Mouse (Mus musculus) kidney, embryonic 16.5 days (tissue): Measurements from ENCODE around the gene Ctdspl. TPM values are rescaled to one million over a fixed set of nuclear protein-coding genes. Genes with fewer than 3 reads are reported as not detected.

Experiments
- ATAC-seq: fragments of 200-750 bp; cut with Nextera tagmentation; 2 replicates; pipeline ENCODE4 v1.8.0; 2017; ENCODE audit warnings: moderate TSS enrichment; ENCODE audit not compliant: low FRiP score, low TSS enrichment
- H3K27ac ChIP-seq: fragments of 300-500 bp; sonication (generic); 2 replicates; pipeline ENCODE4 v1.5.1; 2014; ENCODE audit warnings: low read length
- H3K27me3 ChIP-seq: fragments of 300-500 bp; sonication (generic); 2 replicates; pipeline ENCODE4 v1.6.1; 2014; ENCODE audit warnings: low read length, control low read depth, mixed read lengths; ENCODE audit not compliant: insufficient read depth
- H3K36me3 ChIP-seq: fragments of 300-500 bp; sonication (generic); 2 replicates; pipeline ENCODE4 v1.6.1; 2014; ENCODE audit warnings: low read length, control low read depth, mixed read lengths; ENCODE audit not compliant: insufficient read depth
- H3K4me1 ChIP-seq: fragments of 300-500 bp; sonication (generic); 2 replicates; pipeline ENCODE4 v1.6.1; 2014; ENCODE audit warnings: low read length, control low read depth, mixed read lengths; ENCODE audit not compliant: insufficient read depth
- H3K4me2 ChIP-seq: fragments of 300-500 bp; sonication (generic); replicated peaks from 2 replicates; pipeline ENCODE4 v1.6.1; 2014; ENCODE audit warnings: low read depth, low read length
- H3K4me3 ChIP-seq: fragments of 300-500 bp; sonication (generic); 2 replicates; pipeline ENCODE4 v1.5.1; 2014; ENCODE audit warnings: mild to moderate bottlenecking, low read length
- H3K9ac ChIP-seq: fragments of 300-500 bp; sonication (generic); replicated peaks from 2 replicates; pipeline ENCODE4 v1.6.1; 2014; ENCODE audit warnings: low read length
- H3K9me3 ChIP-seq: fragments of 300-500 bp; sonication (generic); 2 replicates; pipeline ENCODE4 v1.6.1; 2016; ENCODE audit warnings: low read length, control low read depth
- WGBS: fragments of 180-500 bp; shearing (Covaris S2); extraction: QIAGEN DNeasy Blood & Tissue Kit; methylation state at CpG from one replicate; pipeline ENCODE4 v1.1.7; 2014; 5-methylcytosine and 5-hydroxymethylcytosine counted together
- polyA plus RNA-seq: library from polyadenylated mRNA; unstranded; fragments of >200 nt; fragmentation: Nextera tagmentation; extraction: Ambion mirVana; gene quantifications from 2 replicates; pipeline ENCODE4 v1.2.1, GENCODE M21; 2015

The Ctdspl gene
- polyA plus RNA-seq, 1 experiment from 2014 or later: 27.5 TPM

DNA sequence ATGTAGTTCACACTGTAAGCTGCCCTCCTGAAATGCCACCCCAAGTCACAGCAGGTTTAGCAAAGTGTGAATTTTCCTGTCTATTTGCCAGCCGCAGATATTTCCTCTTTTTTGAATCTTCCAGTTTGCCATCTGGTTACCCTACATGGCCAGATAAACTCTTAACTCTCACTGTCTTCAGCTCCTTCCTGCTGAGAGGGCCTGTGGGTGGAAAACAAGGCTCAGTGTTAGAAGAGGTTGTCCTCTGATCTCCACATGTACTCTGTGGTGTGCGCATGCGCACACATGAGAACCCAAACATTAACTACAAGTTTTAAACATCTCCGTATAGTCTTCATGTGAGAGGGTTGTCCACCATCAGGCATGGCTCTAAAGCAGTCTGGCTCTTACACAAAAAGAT lies 36.1 kb upstream of the Ctdspl start:
- Histone ChIP-seq H3K4me3 (no peak overlapping the region), H3K27ac (peak overlapping the region; percentile 13; the same call in 1 of the 2 replicates), H3K4me1 (peaks cover 28% of the 10 kb centered on the region), H3K4me2 (no peak overlapping the region), H3K9me3 (no peaks in the 10 kb centered on the region), H3K36me3 (peaks cover 15% of the 10 kb centered on the region), H3K27me3 (no peaks in the 10 kb centered on the region), H3K9ac (0 out of 2 replicates have a peak overlapping the region, but pooled peaks have one; percentile 9)
- no peak for ATAC-seq
- WGBS: 88% methylated on average over 4 of the region's 4 CpGs

- peak overlapping the region; percentile 82 for H3K27ac ChIP-seq
- WGBS: 38% methylated on average over 2 of the region's 2 CpGs
Observed at GRCm38 (mm10) chr9:118890645-118891044, 35.6 kb upstream of the Ctdspl start.

DNA sequence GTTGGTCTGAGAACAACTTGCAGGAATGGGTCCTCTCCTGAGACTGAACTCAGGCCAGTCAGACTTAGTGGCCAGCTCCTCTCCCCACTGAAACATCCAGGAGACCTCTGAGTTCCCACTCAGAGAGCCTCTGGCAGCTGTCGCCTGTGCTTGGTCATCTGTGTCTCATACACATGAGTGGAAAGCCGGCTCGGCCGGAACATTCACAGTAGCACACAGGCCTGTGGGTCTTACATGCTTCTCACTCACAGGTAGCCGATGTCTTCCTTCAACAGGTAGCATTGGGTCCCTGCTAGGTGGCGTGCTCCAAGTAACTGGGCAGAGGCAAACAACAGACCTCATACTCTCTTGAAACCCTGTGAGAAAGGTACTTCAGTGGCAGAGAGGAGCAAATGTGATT lies 35.2 kb upstream of the Ctdspl start:
- H3K4me3 ChIP-seq: no peak overlapping the region
- no peaks in the 10 kb centered on the region for H3K27me3 ChIP-seq
- no peak overlapping the region for H3K9ac ChIP-seq
- 43% methylated on average over 6 of the region's 6 CpGs for WGBS
- H3K36me3 ChIP-seq: peaks cover 15% of the 10 kb centered on the region
- peak overlapping the region; percentile 82 for H3K27ac ChIP-seq
- peaks cover 28% of the 10 kb centered on the region for H3K4me1 ChIP-seq
- no peak overlapping the region for H3K4me2 ChIP-seq
- peak; percentile 49; the same call in 1 of the 2 replicates for ATAC-seq
- no peaks in the 10 kb centered on the region for H3K9me3 ChIP-seq

More at GRCm38 (mm10) chr9:118890645-118891044, 35.6 kb upstream of the Ctdspl start:
- no peak for ATAC-seq
- Histone ChIP-seq H3K4me1 (peaks cover 28% of the 10 kb centered on the region), H3K9ac (no peak overlapping the region), H3K4me3 (no peak overlapping the region), H3K4me2 (no peak overlapping the region), H3K36me3 (peaks cover 15% of the 10 kb centered on the region), H3K27me3 (no peaks in the 10 kb centered on the region), H3K9me3 (no peaks in the 10 kb centered on the region)

GRCm38 (mm10) chr9:118891593-118891992 lies 34.7 kb upstream of the Ctdspl start:
- H3K36me3 ChIP-seq: peaks cover 15% of the 10 kb centered on the region
- H3K9ac ChIP-seq: no peak overlapping the region
- peaks cover 28% of the 10 kb centered on the region for H3K4me1 ChIP-seq
- no peak overlapping the region for H3K4me2 ChIP-seq
- H3K27ac ChIP-seq: peak overlapping the region; percentile 82
- H3K9me3 ChIP-seq: no peaks in the 10 kb centered on the region
- WGBS: 24% methylated on average over 9 of the region's 9 CpGs
- no peaks in the 10 kb centered on the region for H3K27me3 ChIP-seq
- peak; percentile 67 for ATAC-seq
- no peak overlapping the region for H3K4me3 ChIP-seq

DNA sequence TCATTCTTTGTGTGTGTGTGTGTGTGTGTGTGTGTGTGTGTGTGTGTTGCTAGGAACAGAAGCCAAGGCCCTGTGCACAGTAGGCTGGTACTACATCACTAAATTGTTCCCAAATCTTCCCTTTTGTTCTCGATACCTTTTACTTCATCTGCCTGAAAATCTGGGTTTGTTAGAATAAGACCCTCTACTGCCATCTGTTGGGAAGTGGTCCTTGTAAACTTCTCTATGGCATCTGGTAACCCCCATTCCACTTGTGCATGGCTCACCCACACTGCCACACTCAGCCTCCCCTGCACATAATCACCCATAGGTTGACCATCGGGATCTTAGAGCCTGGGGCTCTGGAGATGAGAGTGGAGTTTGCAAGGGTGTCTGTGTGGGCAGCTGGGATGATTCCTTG lies 31.2 kb upstream of the Ctdspl start:
- H3K4me2 ChIP-seq: no peak overlapping the region
- H3K27me3 ChIP-seq: no peaks in the 10 kb centered on the region
- no peak overlapping the region for H3K4me3 ChIP-seq
- H3K4me1 ChIP-seq: peaks cover 23% of the 10 kb centered on the region
- ATAC-seq: no peak
- no peaks in the 10 kb centered on the region for H3K9me3 ChIP-seq
- 59% methylated on average over 2 of the region's 2 CpGs for WGBS
- H3K9ac ChIP-seq: no peak overlapping the region
- no peak overlapping the region for H3K27ac ChIP-seq
- peaks cover 15% of the 10 kb centered on the region for H3K36me3 ChIP-seq

DNA sequence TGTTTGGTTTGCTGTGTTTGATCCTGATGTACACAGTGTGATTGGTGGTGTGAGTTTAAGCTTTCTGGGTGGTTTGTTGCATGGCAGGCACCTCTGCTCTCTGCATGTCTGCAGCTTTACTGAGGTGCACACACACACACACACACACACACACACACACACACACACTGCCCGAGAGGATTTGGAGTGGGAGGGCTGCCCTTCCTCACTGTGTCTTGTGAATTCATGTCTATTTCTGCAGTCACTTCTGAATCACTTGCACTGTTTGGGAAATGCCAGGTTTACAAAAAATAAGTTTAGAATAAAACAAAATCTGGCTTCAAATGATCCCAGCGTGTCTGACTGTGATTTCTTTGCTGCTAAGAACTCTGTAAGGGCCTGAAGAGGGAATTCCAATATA lies 25.6 kb upstream of the Ctdspl start:
- Histone ChIP-seq H3K4me3 (no peak overlapping the region), H3K36me3 (peaks cover 11% of the 10 kb centered on the region), H3K9me3 (no peaks in the 10 kb centered on the region), H3K27me3 (no peaks in the 10 kb centered on the region), H3K27ac (no peak overlapping the region), H3K4me2 (no peak overlapping the region), H3K4me1 (0 out of 2 replicates have a peak, but pooled peaks cover 6% of the 10 kb centered on the region), H3K9ac (no peak overlapping the region)
- WGBS: 72% methylated on average over 2 of the region's 2 CpGs
- no peak for ATAC-seq

- no peak overlapping the region for H3K4me3 ChIP-seq
- H3K27ac ChIP-seq: no peak overlapping the region
- WGBS: 61% methylated on average over 6 of the region's 6 CpGs
- no peaks in the 10 kb centered on the region for H3K27me3 ChIP-seq
- no peak overlapping the region for H3K4me2 ChIP-seq
- no peak overlapping the region for H3K9ac ChIP-seq
- no peak for ATAC-seq
- peaks cover 9% of the 10 kb centered on the region for H3K4me1 ChIP-seq
- H3K36me3 ChIP-seq: peaks cover 11% of the 10 kb centered on the region
- H3K9me3 ChIP-seq: no peaks in the 10 kb centered on the region
Observed at GRCm38 (mm10) chr9:118901917-118902316, 24.3 kb upstream of the Ctdspl start.

DNA sequence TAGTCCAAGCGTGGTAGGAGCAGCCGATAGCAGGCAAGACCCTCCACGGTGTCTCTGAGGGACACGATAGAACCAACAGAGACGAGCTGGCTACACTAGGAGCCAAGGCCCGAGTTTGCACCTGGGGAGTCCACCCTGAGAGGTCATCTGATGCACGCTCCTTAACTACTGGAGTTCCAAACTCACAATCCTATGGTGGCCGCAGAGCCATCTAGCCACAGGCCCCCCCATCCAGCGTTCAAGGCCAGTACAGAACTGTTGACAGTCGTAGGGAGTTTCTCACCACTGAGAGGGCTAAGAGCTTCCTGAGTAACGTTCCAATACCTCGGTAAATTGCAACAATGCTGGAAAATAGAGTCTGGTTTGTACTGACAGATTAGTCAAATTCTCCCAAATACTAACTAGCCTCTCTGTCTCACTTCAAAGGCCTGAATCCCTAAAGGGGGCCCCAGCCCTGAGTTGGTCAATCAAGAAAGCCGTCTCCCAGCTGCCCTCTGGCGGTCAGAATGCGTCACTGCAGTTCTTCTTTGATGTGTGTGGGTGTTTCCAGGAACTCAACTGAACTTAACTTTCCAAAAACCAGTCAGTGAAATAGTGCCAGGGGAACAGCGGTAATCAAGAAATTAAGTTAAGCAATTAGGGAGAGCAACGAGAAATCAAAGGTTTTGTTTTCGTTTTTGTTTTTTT lies 18.2 kb upstream of the Ctdspl start:
- no peaks in the 10 kb centered on the region for H3K9me3 ChIP-seq
- H3K36me3 ChIP-seq: no peaks in the 10 kb centered on the region
- WGBS: 47% methylated on average over 18 of the region's 18 CpGs
- H3K9ac ChIP-seq: no peak overlapping the region
- no peak overlapping the region for H3K4me2 ChIP-seq
- peak; percentile 67; the same call in 1 of the 2 replicates for ATAC-seq
- no peaks in the 10 kb centered on the region for H3K27me3 ChIP-seq
- H3K27ac ChIP-seq: no peak overlapping the region
- H3K4me1 ChIP-seq: peaks cover 14% of the 10 kb centered on the region
- H3K4me3 ChIP-seq: no peak overlapping the region

DNA sequence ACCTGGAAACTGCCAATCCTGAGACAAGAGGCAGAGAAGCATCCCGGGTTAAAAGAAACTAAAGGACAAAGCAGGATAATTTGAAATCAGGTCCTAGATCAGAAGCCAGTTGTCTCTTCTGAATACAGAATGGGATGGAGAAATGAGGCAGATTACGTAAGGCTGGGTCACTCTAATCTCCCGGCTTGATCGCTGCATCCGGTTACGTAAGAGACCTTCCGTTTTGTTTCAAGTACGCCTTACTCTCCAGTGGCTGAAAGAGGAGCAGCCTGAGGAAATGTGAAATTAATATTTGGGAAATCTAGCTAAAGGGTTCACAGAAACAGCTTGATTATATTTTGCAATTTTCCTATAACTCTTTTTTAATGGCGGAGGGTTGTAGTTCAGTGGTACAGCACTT lies 13.2 kb upstream of the Ctdspl start:
- H3K9me3 ChIP-seq: no peaks in the 10 kb centered on the region; the same call in 1 of the 2 replicates
- H3K27me3 ChIP-seq: no peaks in the 10 kb centered on the region
- ATAC-seq: no peak
- no peaks in the 10 kb centered on the region for H3K36me3 ChIP-seq
- H3K27ac ChIP-seq: no peak overlapping the region
- H3K9ac ChIP-seq: no peak overlapping the region
- no peak overlapping the region for H3K4me2 ChIP-seq
- WGBS: 89% methylated on average over 9 of the region's 9 CpGs
- no peak overlapping the region for H3K4me3 ChIP-seq
- peaks cover 9% of the 10 kb centered on the region for H3K4me1 ChIP-seq

GRCm38 (mm10) chr9:118913613-118914012 lies 12.6 kb upstream of the Ctdspl start:
- WGBS: 78% methylated on average over 3 of the region's 3 CpGs
- H3K9ac ChIP-seq: no peak overlapping the region
- ATAC-seq: no peak

More at GRCm38 (mm10) chr9:118913613-118914012, 12.6 kb upstream of the Ctdspl start:
- no peaks in the 10 kb centered on the region for H3K36me3 ChIP-seq
- H3K4me2 ChIP-seq: no peak overlapping the region
- H3K27ac ChIP-seq: no peak overlapping the region
- no peaks in the 10 kb centered on the region for H3K27me3 ChIP-seq
- H3K9me3 ChIP-seq: no peaks in the 10 kb centered on the region; the same call in 1 of the 2 replicates
- no peak overlapping the region for H3K4me3 ChIP-seq
- 0 out of 2 replicates have a peak, but pooled peaks cover 7% of the 10 kb centered on the region for H3K4me1 ChIP-seq
